ENCODE assay signal across 8 mouse cellular contexts in genomic region chr11:121362212-121362611, GRCm38 (mm10). TPM values are rescaled to one million over a fixed set of nuclear protein-coding genes. Genes with fewer than 3 reads are reported as not detected.
A peak's percentile ranks its signal among the peaks of the same experiment; 100 is the strongest.
DNase-seq lines count a peak whose midpoint lies in the region; ATAC-seq and TF ChIP-seq lines count a peak whose summit lies in the region.

No protein-coding gene starts in this region.

- H3K27ac ChIP-seq in kidney, postnatal 0 days = no peak overlapping the region
- no peak overlapping the region for H3K27ac ChIP-seq in kidney, embryonic 15.5 days
- H3K27ac ChIP-seq in hindbrain, embryonic 14.5 days = no peak overlapping the region
- H3K27ac ChIP-seq in midbrain, embryonic 15.5 days = no peak overlapping the region

- H3K9me3 ChIP-seq in kidney, postnatal 0 days (replicated peaks; ENCODE audit: low read length) = no peaks in the 10 kb centered on the region
- H3K9me3 ChIP-seq in kidney, embryonic 15.5 days (replicated peaks) = no peaks in the 10 kb centered on the region
- no peaks in the 10 kb centered on the region for H3K9me3 ChIP-seq in hindbrain, embryonic 14.5 days (ENCODE audit: control insufficient read depth, low read length)
- no peaks in the 10 kb centered on the region for H3K9me3 ChIP-seq in midbrain, embryonic 15.5 days

- TF ChIP-seq CTCF in kidney, postnatal 0 days (IDR thresholded peaks at IDR 0.05; ENCODE audit: low read depth) = peak; percentile 49

- 31% methylated on average over 5 of the region's 5 CpGs for WGBS in kidney, postnatal 0 days
- 35% methylated on average over 5 of the region's 5 CpGs for WGBS in kidney, embryonic 15.5 days
- 35% methylated on average over 5 of the region's 5 CpGs for WGBS in hindbrain, embryonic 14.5 days
- WGBS in midbrain, embryonic 15.5 days = 35% methylated on average over 5 of the region's 5 CpGs

- H3K9ac ChIP-seq in kidney, postnatal 0 days (ENCODE audit: low read depth, low read length) = no peak overlapping the region
- H3K9ac ChIP-seq in kidney, embryonic 15.5 days = no peak overlapping the region
- H3K9ac ChIP-seq in hindbrain, embryonic 14.5 days = no peak overlapping the region
- no peak overlapping the region for H3K9ac ChIP-seq in midbrain, embryonic 15.5 days

- no peak overlapping the region for H3K4me2 ChIP-seq in kidney, postnatal 0 days (ENCODE audit: low read length)
- no peak overlapping the region for H3K4me2 ChIP-seq in kidney, embryonic 15.5 days
- no peak overlapping the region for H3K4me2 ChIP-seq in hindbrain, embryonic 14.5 days (replicated peaks)
- H3K4me2 ChIP-seq in midbrain, embryonic 15.5 days = no peak overlapping the region

- no peaks in the 10 kb centered on the region for H3K4me1 ChIP-seq in kidney, postnatal 0 days (replicated peaks; ENCODE audit: insufficient read depth, low read length)
- H3K4me1 ChIP-seq in kidney, embryonic 15.5 days = no peaks in the 10 kb centered on the region
- H3K4me1 ChIP-seq in hindbrain, embryonic 14.5 days (replicated peaks; ENCODE audit: control insufficient read depth, insufficient read depth, low read length) = no peaks in the 10 kb centered on the region
- no peaks in the 10 kb centered on the region for H3K4me1 ChIP-seq in midbrain, embryonic 15.5 days

- DNase-seq in kidney, postnatal 0 days (ENCODE audit: low spot score) = no peak
- DNase-seq in MEL-GATA-1-ER (ENCODE audit: extremely low read depth, low read depth) = peak; percentile 56
- peak; percentile 74 to 76 for DNase-seq in adrenal gland, postnatal 36 days
- DNase-seq in kidney, postnatal 36 days = peak; percentile 28 to 75
- peak; percentile 27 for DNase-seq in retina, embryonic 14.5 days (ENCODE audit: low spot score)
- no peak for DNase-seq in hindbrain, embryonic 14.5 days (ENCODE audit: low spot score)

- H3K4me3 ChIP-seq in kidney, postnatal 0 days (replicated peaks; ENCODE audit: low read depth, low read length) = no peak overlapping the region
- H3K4me3 ChIP-seq in kidney, embryonic 15.5 days (replicated peaks) = no peak overlapping the region
- no peak overlapping the region for H3K4me3 ChIP-seq in hindbrain, embryonic 14.5 days (replicated peaks; ENCODE audit: low read length)
- H3K4me3 ChIP-seq in midbrain, embryonic 15.5 days = no peak overlapping the region

- H3K27me3 ChIP-seq in kidney, postnatal 0 days (ENCODE audit: insufficient read depth, low read length) = no peaks in the 10 kb centered on the region
- no peaks in the 10 kb centered on the region for H3K27me3 ChIP-seq in kidney, embryonic 15.5 days
- no peaks in the 10 kb centered on the region for H3K27me3 ChIP-seq in hindbrain, embryonic 14.5 days (ENCODE audit: control insufficient read depth, insufficient read depth, low read length)
- H3K27me3 ChIP-seq in midbrain, embryonic 15.5 days (replicated peaks) = no peaks in the 10 kb centered on the region

- H3K36me3 ChIP-seq in kidney, postnatal 0 days (ENCODE audit: insufficient read depth, low read length) = no peaks in the 10 kb centered on the region
- H3K36me3 ChIP-seq in kidney, embryonic 15.5 days = no peaks in the 10 kb centered on the region
- no peaks in the 10 kb centered on the region for H3K36me3 ChIP-seq in hindbrain, embryonic 14.5 days (replicated peaks; ENCODE audit: control insufficient read depth, insufficient read depth)
- no peaks in the 10 kb centered on the region for H3K36me3 ChIP-seq in midbrain, embryonic 15.5 days (replicated peaks)

- no peak for ATAC-seq in kidney, postnatal 0 days (replicated peaks; ENCODE audit: low FRiP score, low read depth)
- ATAC-seq in kidney, embryonic 15.5 days (replicated peaks; ENCODE audit: low FRiP score) = no peak
- ATAC-seq in hindbrain, embryonic 14.5 days (ENCODE audit: low FRiP score) = no peak
- ATAC-seq in midbrain, embryonic 15.5 days (replicated peaks) = no peak

RNA-seq across cellular contexts. Expression of gene Wdr45b, which starts 8.0 kb away (rescaled TPM):
- polyA plus RNA-seq in kidney, postnatal 0 days (2015; fragmentation: Nextera tagmentation; extraction: Ambion mirVana) = 76.2 and 83.7 TPM in 2 replicates
- polyA plus RNA-seq in kidney, embryonic 15.5 days (2015; fragmentation: Nextera tagmentation; extraction: Ambion mirVana) = 87.5 and 90.5 TPM in 2 replicates
- 10 to 100 TPM; 56.7 to 67.2 TPM for total RNA-seq in adrenal gland, postnatal 36 days (2021)
- polyA plus RNA-seq in hindbrain, embryonic 14.5 days (2014; fragmentation: Nextera tagmentation; extraction: Ambion mirVana) = 87.1 and 95.2 TPM in 2 replicates
- polyA plus RNA-seq in midbrain, embryonic 15.5 days (2015; fragmentation: Nextera tagmentation; extraction: Ambion mirVana) = 82.3 and 89.7 TPM in 2 replicates

RNA-seq across cellular contexts. Expression of gene Rab40b, which starts 25.8 kb away (rescaled TPM):
- polyA plus RNA-seq in kidney, postnatal 0 days (2015; fragmentation: Nextera tagmentation; extraction: Ambion mirVana) = 4.9 and 5.7 TPM in 2 replicates
- 5.5 and 6.8 TPM in 2 replicates for polyA plus RNA-seq in kidney, embryonic 15.5 days (2015; fragmentation: Nextera tagmentation; extraction: Ambion mirVana)
- 1 to 10 TPM; 5.6 to 6.7 TPM for total RNA-seq in adrenal gland, postnatal 36 days (2021)
- 11.4 and 16.0 TPM in 2 replicates for polyA plus RNA-seq in hindbrain, embryonic 14.5 days (2014; fragmentation: Nextera tagmentation; extraction: Ambion mirVana)
- 11.4 and 11.9 TPM in 2 replicates for polyA plus RNA-seq in midbrain, embryonic 15.5 days (2015; fragmentation: Nextera tagmentation; extraction: Ambion mirVana)

RNA-seq across cellular contexts. Expression of gene Fn3krp, which starts 59.0 kb away (rescaled TPM):
- polyA plus RNA-seq in kidney, postnatal 0 days (2015; fragmentation: Nextera tagmentation; extraction: Ambion mirVana) = 10.1 and 10.3 TPM in 2 replicates
- polyA plus RNA-seq in kidney, embryonic 15.5 days (2015; fragmentation: Nextera tagmentation; extraction: Ambion mirVana) = 8.7 and 9.9 TPM in 2 replicates
- 10 to 100 TPM; 15.1 to 17.8 TPM for total RNA-seq in adrenal gland, postnatal 36 days (2021)
- polyA plus RNA-seq in hindbrain, embryonic 14.5 days (2014; fragmentation: Nextera tagmentation; extraction: Ambion mirVana) = 7.1 and 7.6 TPM in 2 replicates
- polyA plus RNA-seq in midbrain, embryonic 15.5 days (2015; fragmentation: Nextera tagmentation; extraction: Ambion mirVana) = 10.0 and 10.1 TPM in 2 replicates

Comparison
In these comparisons a context has a peak if more than half of its experiments do, and no peak if none do; other contexts are left out.
1. DNase-seq: peak in MEL-GATA-1-ER (single experiment), adrenal gland, postnatal 36 days (2 of 2), kidney, postnatal 36 days (2 of 2) and retina, embryonic 14.5 days (single experiment); none in kidney, postnatal 0 days (single experiment) and hindbrain, embryonic 14.5 days (single experiment).